Mouse (Mus musculus): ENCODE data around the gene Ly6g6f.
"Not testable (repeated sequence)": the region's sequence is repeated elsewhere in the genome, so short reads cannot be mapped to it uniquely, and the experiment has no call there.

Ly6g6f gene

GRCm38 (mm10) chr17:35051156-35052086, 34.0 kb downstream of the Ly6g6f start:
- DNase-seq: peak; percentile 76

GRCm38 (mm10) chr17:35050126-35050750, 35.2 kb downstream of the Ly6g6f start:
- peak; percentile 84 for DNase-seq

GRCm38 (mm10) chr17:35049561-35050016, 35.8 kb downstream of the Ly6g6f start, which contains the start of gene Clic1:
Gene Clic1, plus strand, starts transcription at chr17:35049966.
- peak; percentile 63 for DNase-seq

- DNase-seq: no peak
These were observed 36.4 kb downstream of the Ly6g6f start for GRCm38 (mm10) chr17:35048932-35049440.

- DNase-seq: no peak
These were observed 37.1 kb downstream of the Ly6g6f start for GRCm38 (mm10) chr17:35048149-35048931.

GRCm38 (mm10) chr17:35047688-35048087, 37.7 kb downstream of the Ly6g6f start:
- no peak for DNase-seq

- DNase-seq: peak; percentile 98
These were observed 38.5 kb downstream of the Ly6g6f start, which contains the start of gene Msh5 for GRCm38 (mm10) chr17:35046681-35047455. Gene Msh5, minus strand, starts transcription at chr17:35046745.

DNA sequence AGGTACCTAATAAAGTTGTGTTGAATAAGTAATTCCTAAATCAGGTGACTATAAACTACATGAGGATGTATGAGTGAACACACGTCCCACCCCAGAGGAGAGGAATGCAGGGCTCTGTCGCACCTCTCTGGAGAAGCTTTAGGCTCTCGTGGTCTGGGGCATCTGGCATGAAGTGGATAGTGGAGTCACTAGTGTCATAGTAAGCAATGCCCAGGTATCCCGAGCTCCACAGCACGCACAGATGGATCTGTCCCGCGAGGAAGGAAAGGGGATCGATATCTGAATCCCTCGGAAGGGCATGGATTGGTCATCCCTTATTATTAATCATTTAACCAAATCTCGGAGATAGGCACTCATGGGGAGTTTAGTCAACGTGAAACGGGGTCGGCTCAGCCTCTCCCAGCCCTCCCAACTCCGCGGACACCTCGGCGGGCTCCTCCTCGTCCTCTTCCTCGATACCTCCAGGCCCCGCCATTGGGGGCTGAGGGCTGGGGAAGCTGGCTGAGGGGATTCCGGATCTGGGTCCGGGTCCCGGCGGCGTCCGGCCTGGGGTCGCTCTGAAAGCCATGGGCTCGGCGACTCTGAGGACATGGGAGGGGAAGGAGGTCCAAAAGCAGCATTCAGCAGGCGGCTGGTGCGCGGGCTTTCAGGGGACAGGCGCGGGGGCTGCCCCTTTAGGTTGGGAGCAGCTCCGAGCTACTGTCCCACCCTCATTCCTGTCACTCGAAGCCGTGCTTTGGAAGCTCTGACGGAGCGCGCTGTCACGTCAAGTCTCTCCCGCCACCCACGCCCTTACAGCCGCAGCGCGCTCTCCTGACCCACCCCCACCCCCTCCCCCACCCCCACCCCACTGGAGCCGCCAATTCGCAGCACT, 39.4 kb downstream of the Ly6g6f start:
- DNase-seq: no peak

DNA sequence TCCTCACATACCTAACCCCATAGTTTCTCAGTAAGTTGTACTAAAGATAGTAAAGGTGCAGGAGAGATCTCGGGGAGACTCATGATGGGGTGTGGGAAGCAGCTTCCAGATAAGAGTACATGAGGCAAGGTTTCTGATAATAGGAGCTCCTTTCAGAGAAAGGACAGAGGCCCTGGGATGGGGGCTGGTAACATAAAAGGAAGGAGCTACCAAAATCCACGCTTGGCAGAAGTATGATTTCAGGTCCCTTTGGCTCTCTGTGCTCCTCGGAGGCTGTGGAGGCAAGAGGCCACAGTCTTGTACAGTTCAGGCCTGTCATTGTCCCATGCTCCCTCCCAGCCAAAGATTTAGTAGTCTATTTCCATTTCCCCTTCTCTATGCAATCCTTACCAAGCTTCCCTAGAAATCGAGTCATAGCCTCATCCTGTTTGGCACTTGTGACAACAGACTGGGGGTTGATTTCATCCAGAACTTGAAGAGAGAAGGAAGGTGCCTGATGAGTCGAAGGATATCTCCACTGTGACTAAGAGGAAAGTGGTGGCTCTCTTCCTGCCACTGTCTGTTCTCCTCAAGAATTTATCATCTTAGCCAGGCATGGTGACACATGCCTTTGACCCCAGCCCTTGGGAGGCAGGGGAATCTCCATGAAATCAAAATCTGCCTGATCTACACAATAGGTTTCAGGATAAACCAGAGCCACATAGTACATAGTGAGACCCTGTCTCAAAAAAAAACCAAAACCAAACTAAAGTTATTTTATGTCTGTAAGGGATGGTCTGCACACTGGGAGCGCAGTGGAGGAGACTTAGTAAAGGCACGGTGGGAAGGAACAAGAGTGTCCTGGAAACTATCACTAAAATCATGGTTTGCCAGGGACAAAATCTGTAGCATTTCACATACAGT, 40.3 kb downstream of the Ly6g6f start:
- DNase-seq: no peak

GRCm38 (mm10) chr17:35043794-35044193, 41.6 kb downstream of the Ly6g6f start:
- no peak for DNase-seq

DNA sequence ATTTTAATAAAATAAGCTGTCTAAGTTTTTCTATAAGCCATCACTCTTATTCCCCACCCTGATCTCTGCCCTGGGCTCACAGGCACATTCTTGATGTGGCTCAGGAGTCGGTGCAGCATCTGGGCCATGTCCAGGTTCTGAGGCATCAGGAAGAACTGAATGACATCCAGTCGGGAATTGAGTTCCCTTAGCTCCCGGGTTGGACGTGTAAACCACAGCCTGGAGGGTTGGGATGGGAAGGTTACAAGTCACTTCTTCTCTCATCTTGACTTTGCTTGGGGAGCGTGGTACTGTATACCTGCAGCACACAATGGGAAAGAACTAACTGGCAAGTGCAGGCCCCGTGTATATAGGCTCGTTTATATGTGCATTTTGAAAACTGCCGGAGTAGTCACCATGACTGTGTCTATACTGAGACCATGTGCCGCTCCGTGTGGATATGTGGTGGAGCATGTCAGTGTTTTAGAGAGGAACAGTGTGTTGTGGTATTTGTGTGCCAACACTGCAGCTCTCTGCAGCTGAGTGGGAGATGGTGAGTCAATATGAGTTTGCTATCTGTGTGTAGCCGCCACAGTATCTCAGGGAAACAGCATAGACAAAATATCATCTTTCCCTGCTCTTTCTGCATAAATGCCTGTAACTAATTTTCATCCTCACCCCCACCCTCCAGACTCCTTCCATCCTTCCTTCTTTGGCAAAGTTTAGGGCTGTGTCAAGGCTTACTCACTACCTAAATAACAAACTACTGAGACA, 46.1 kb downstream of the Ly6g6f start:
- no peak for DNase-seq

DNA sequence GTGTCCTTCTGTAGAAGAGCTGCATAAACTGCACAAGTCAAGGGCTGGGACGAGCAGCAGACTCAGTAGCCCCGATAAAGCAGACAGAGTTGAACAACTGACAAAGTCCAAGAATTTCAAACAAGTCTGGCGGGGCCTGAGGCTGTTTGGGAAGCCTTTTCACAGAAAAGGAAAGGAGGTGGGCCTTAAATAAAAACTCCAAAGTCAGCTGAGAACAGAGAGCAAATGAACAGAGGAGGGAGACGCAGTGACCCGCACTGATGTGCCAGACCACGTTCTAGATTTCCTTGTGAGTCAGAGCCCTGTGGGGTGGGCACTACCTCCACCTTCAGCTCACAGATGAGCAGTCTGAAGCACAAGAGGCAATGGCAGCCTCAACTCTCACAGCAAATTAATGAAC, 50.5 kb downstream of the Ly6g6f start:
- DNase-seq: no peak

DNA sequence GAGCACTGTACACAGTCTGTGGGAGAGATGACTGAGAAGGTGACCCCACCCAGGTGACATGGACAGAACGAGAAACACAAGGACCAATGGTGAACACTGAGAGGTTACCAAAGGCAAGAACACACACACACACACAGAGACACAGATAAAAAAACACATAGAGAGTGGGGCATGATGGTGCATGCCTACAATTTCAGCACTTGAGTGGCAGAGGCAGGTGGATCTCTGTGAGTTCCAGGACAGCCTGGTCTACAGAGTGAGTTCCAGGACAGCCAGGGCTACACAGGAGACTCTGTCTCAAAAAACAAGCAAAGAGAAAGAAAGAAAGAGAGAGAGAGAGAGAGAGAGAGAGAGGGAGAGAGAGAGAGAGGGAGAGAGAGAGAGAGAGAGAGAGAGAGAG, 51.7 kb downstream of the Ly6g6f start:
- DNase-seq: not testable (repeated sequence)

DNA sequence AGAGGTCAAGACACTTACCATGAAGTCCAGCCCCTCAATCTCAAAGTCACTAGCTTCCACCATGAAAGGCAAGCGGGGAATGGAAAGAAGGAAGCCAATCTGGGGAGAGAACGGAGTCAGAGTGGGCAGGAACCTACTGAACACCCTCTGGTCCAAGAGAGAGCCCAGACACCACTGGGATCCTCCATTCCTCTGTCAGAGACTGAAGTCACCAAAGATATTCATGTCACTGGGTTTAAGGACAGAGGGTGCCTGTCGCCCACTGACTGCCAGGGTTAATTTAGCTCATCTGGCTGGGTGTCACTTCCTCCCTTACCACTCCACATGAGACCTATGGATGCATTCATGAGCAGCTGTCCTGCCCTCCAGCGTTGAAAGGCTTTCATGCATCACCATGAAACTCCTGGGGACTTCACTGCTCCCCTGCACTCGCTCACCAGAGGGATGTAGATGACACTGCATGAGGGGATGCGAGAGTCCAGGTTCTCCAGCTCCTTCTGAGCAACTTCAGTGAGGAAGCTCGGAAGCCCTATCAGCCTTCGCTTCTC, 53.0 kb downstream of the Ly6g6f start:
- DNase-seq: no peak

GRCm38 (mm10) chr17:35031880-35032279, 53.5 kb downstream of the Ly6g6f start:
- DNase-seq: no peak

DNA sequence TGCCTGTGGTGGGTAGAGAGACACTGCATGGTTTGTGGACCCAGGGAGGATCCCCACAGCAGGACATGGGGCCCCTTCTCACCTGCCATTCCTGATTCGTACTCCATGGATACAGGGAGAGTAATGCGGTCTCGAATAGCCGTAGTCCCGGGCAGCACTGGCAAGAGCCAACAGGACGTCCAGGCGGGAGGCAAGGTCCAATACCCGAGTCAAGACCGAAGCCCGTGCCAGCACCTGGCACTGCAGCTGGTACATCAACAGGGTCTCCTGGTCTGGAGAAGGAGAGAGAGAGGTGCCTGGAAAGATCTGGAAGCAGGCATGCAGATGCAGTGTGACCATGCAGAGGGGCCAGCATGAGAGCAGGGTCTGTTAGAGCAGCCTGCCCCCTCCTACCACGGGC, 54.1 kb downstream of the Ly6g6f start:
- DNase-seq: no peak

Data from lung, postnatal 14 days (tissue).